In genomic region chr16:35834653-35835052, GRCm38 (mm10) we compare ENCODE assay signal across 16 mouse cellular contexts.
"Had no signal": no experiment of that assay in that cellular context is flagged by ENCODE, and none has a peak within 500 bp of the region (broad histone marks: within the 10 kb centered on the region; RNA-seq: fewer than 3 reads in every experiment).

No protein-coding gene starts in this region.

- H3K4me3 ChIP-seq: neural tube, embryonic 13.5 days; neural tube, embryonic 15.5 days; stomach, embryonic 15.5 days had no signal

- H3K27me3 ChIP-seq: neural tube, embryonic 13.5 days; neural tube, embryonic 15.5 days; stomach, embryonic 15.5 days had no signal

- H3K27ac ChIP-seq: neural tube, embryonic 13.5 days; neural tube, embryonic 15.5 days; stomach, embryonic 15.5 days; stomach, postnatal 0 days had no signal

- H3K36me3 ChIP-seq: neural tube, embryonic 13.5 days; neural tube, embryonic 15.5 days; stomach, embryonic 15.5 days had no signal

- H3K9me3 ChIP-seq: neural tube, embryonic 13.5 days; neural tube, embryonic 15.5 days; stomach, embryonic 15.5 days had no signal

- H3K4me2 ChIP-seq: neural tube, embryonic 13.5 days; neural tube, embryonic 15.5 days; stomach, embryonic 15.5 days had no signal

- DNase-seq: retina, postnatal 1 day; right cerebral cortex, adult 18-20 months; right cerebral cortex, postnatal 14 days; right cerebral cortex, postnatal 25 days; right cerebral cortex, postnatal 4 days; spleen, adult 18-20 months; thymus, adult 18-20 months; thymus, adult 2 months; thymus, postnatal 14 days; thymus, postnatal 25 days; thymus, postnatal 36 days; thymus, postnatal 4 days had no signal

- H3K9ac ChIP-seq: neural tube, embryonic 13.5 days; neural tube, embryonic 15.5 days; stomach, embryonic 15.5 days had no signal

- H3K4me1 ChIP-seq: neural tube, embryonic 13.5 days; neural tube, embryonic 15.5 days; stomach, embryonic 15.5 days had no signal
